Mouse (Mus musculus): ENCODE results near the gene BC048562. TPM values are rescaled to one million over a fixed set of nuclear protein-coding genes. Genes with fewer than 3 reads are reported as not detected.

The BC048562 gene
- total and polyA plus RNA-seq, 3 experiments, result not detected

DNA sequence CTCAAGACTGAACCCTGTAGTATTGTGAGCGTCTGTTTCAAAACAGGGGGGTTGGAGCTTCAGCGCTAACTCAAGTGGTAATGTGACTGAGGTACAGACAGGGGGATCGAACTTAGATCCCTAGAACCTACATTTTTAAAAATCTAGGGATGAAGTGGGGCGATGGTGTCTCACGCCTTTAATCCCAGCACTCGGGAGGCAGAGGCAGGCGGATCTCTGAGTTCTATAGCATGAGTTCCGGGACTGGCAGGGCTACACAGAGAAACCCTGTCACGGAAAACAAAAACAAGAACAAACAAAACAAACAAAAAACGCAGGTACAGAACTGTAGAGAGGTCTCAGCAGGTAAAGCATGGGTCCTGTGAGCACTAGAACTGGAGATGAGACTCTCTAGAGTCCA, 20.7 kb downstream of the BC048562 start:
- H3K27ac ChIP-seq (ENCODE audit: insufficient read depth, low read depth), result no peak overlapping the region

DNA sequence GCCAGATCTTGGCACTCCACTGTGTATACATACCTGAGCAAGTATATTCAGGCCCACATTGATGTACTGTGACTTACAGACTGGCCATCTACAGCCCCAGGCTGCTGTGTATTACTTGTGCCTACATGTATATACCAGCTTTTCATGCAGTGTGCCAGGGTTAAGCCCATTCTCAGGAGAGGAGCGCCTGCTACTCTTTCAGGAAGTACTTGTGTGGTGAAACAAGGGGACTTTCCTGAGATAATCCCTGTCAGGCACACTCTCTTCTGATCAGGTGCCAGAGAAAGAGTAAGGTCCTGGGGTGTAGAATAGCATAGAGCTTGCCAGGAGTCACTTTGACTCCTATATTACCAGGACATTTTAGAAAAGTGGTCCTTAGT, 23.6 kb downstream of the BC048562 start:
- dilution Hi-C loops (cut with MboI; ENCODE audit: extremely low pct_ligation_motif_present, extremely low pct_unique_long_range_greater_than_20kb, low sequenced_read_pairs), result no loop called here
- H3K4me2 ChIP-seq (ENCODE audit: insufficient read depth, low read depth, poor library complexity, severe bottlenecking), result no peak overlapping the region
- H3K27ac ChIP-seq (ENCODE audit: insufficient read depth, low read depth), result no peak overlapping the region
- in situ Hi-C loops (cut with MboI; ENCODE audit: low pct_ligation_motif_present, low pct_unique_long_range_greater_than_20kb, low sequenced_read_pairs), result no loop called here
- no peaks in the 10 kb centered on the region for H3K9me3 ChIP-seq (replicated peaks; ENCODE audit: low read length)
- peaks cover 10 to 24% of the 10 kb centered on the region in 2 experiments for H3K4me1 ChIP-seq (ENCODE audit: control insufficient read depth in 1 of 2, insufficient read depth in 2 of 2)
- no peak overlapping the region for H3K9ac ChIP-seq (ENCODE audit: insufficient read depth, low read depth)
- DNase-seq (ENCODE audit: extremely low read depth), result no peak
- peak overlapping the region in 2 of 3 experiments; percentile 30 to 84 for H3K4me3 ChIP-seq (replicated peaks in 1 of 3; ENCODE audit: low read depth in 2 of 3, low read length in 2 of 3, poor library complexity in 1 of 3)
- H3K27me3 ChIP-seq (replicated peaks), result no peaks in the 10 kb centered on the region
- TF ChIP-seq ZNF384 (IDR thresholded peaks at IDR 0.05; ENCODE audit: low read depth, low read length), result no peak
- TF ChIP-seq MYC (IDR thresholded peaks at IDR 0.05; ENCODE audit: low read depth, low read length), result no peak
- TF ChIP-seq BHLHE40 (IDR thresholded peaks at IDR 0.05; ENCODE audit: low read depth, low read length), result no peak
- TF ChIP-seq MAFK (IDR thresholded peaks at IDR 0.05; ENCODE audit: insufficient replicate concordance, low read length), result no peak
- no peak for TF ChIP-seq TCF12 (IDR thresholded peaks at IDR 0.05; ENCODE audit: low read depth, low read length)
- no peak for TF ChIP-seq UBTF (IDR thresholded peaks at IDR 0.05; ENCODE audit: low read depth, low read length)
- TF ChIP-seq SMC3 (IDR thresholded peaks at IDR 0.05; ENCODE audit: low read depth, low read length), result no peak
- no peak for TF ChIP-seq HCFC1 (IDR thresholded peaks at IDR 0.05; ENCODE audit: low read depth, low read length)
- TF ChIP-seq RAD21 (IDR thresholded peaks at IDR 0.05; ENCODE audit: low read depth, low read length), result no peak
- TF ChIP-seq MAX (IDR thresholded peaks at IDR 0.05; ENCODE audit: low read length), result no peak
- no peak for TF ChIP-seq ZMIZ1 (IDR thresholded peaks at IDR 0.05; ENCODE audit: low read depth, low read length)
- TF ChIP-seq MAZ (IDR thresholded peaks at IDR 0.05; ENCODE audit: low read depth, low read length), result no peak
- TF ChIP-seq NELFE (IDR thresholded peaks at IDR 0.05; ENCODE audit: low read depth, low read length), result no peak
- no peak for TF ChIP-seq MXI1 (IDR thresholded peaks at IDR 0.05; ENCODE audit: low read depth, low read length)
- no peak for TF ChIP-seq CHD2 (IDR thresholded peaks at IDR 0.05; ENCODE audit: low read length)
- TF ChIP-seq ETS1 (conservative IDR thresholded peaks at IDR 0.05; ENCODE audit: low read depth, low read length), result no peak
- peaks cover 15 to 33% of the 10 kb centered on the region in 2 experiments for H3K36me3 ChIP-seq (replicated peaks in 1 of 2; ENCODE audit: control insufficient read depth in 1 of 2, insufficient read depth in 1 of 2, low read length in 1 of 2)
- H3K79me2 ChIP-seq (replicated peaks; ENCODE audit: control insufficient read depth, extremely low read depth, insufficient read depth, poor library complexity, severe bottlenecking), result peaks cover 21% of the 10 kb centered on the region

More for the DNA sequence above, 20.7 kb downstream of the BC048562 start:
- Histone ChIP-seq H3K79me2 (replicated peaks; ENCODE audit: control insufficient read depth, extremely low read depth, insufficient read depth, poor library complexity, severe bottlenecking) (peaks cover 14% of the 10 kb centered on the region), H3K4me3 (replicated peaks in 1 of 3; ENCODE audit: low read depth in 2 of 3, low read length in 2 of 3, poor library complexity in 1 of 3) (no peak overlapping the region), H3K36me3 (replicated peaks in 1 of 2; ENCODE audit: control insufficient read depth in 1 of 2, insufficient read depth in 1 of 2, low read length in 1 of 2) (peaks cover 0 to 3% of the 10 kb centered on the region in 2 experiments), H3K4me1 (ENCODE audit: control insufficient read depth in 1 of 2, insufficient read depth in 2 of 2) (peaks cover 10 to 29% of the 10 kb centered on the region in 2 experiments), H3K9ac (ENCODE audit: insufficient read depth, low read depth) (no peak overlapping the region), H3K27me3 (replicated peaks) (peaks cover 5% of the 10 kb centered on the region), H3K9me3 (replicated peaks; ENCODE audit: low read length) (no peaks in the 10 kb centered on the region), H3K4me2 (ENCODE audit: insufficient read depth, low read depth, poor library complexity, severe bottlenecking) (no peak overlapping the region)
- dilution Hi-C loops (cut with MboI; ENCODE audit: extremely low pct_ligation_motif_present, extremely low pct_unique_long_range_greater_than_20kb, low sequenced_read_pairs) (no loop called here), in situ Hi-C loops (cut with MboI; ENCODE audit: low pct_ligation_motif_present, low pct_unique_long_range_greater_than_20kb, low sequenced_read_pairs) (no loop called here)
- TF ChIP-seq POLR2AphosphoS2 (IDR thresholded peaks at IDR 0.05; ENCODE audit: low read depth, low read length) (no peak), JUN (IDR thresholded peaks at IDR 0.05; ENCODE audit: insufficient read depth, low read depth, low read length) (no peak), EP300 (IDR thresholded peaks at IDR 0.05; ENCODE audit: low read length) (no peak), MAX (IDR thresholded peaks at IDR 0.05; ENCODE audit: low read length) (no peak), RCOR1 (conservative IDR thresholded peaks at IDR 0.05; ENCODE audit: low read depth, low read length) (no peak), PAX5 (IDR thresholded peaks at IDR 0.05; ENCODE audit: low read length) (no peak), CHD1 (IDR thresholded peaks at IDR 0.05; ENCODE audit: low read depth, low read length) (no peak), MAZ (IDR thresholded peaks at IDR 0.05; ENCODE audit: low read depth, low read length) (no peak), ZNF384 (IDR thresholded peaks at IDR 0.05; ENCODE audit: low read depth, low read length) (no peak), CHD2 (IDR thresholded peaks at IDR 0.05; ENCODE audit: low read length) (no peak), MYC (IDR thresholded peaks at IDR 0.05; ENCODE audit: low read depth, low read length) (no peak), GABPA (IDR thresholded peaks at IDR 0.05; ENCODE audit: insufficient replicate concordance, low read depth, low read length) (no peak), ELF1 (IDR thresholded peaks at IDR 0.05; ENCODE audit: low read depth, low read length) (no peak), TBP (conservative IDR thresholded peaks at IDR 0.05; ENCODE audit: low read depth, low read length) (no peak), ZMIZ1 (IDR thresholded peaks at IDR 0.05; ENCODE audit: low read depth, low read length) (no peak), USF2 (conservative IDR thresholded peaks at IDR 0.05; ENCODE audit: low read depth, low read length) (no peak), RAD21 (IDR thresholded peaks at IDR 0.05; ENCODE audit: low read depth, low read length) (no peak), BHLHE40 (IDR thresholded peaks at IDR 0.05; ENCODE audit: low read depth, low read length) (no peak), TCF12 (IDR thresholded peaks at IDR 0.05; ENCODE audit: low read depth, low read length) (no peak)
- no peak for DNase-seq (ENCODE audit: extremely low read depth)

Measured in CH12.LX (cell line).